Mouse (Mus musculus) lung, postnatal 0 days (tissue): ENCODE data around the gene Tnni2. TPM values are rescaled to one million over a fixed set of nuclear protein-coding genes. Genes with fewer than 3 reads are reported as not detected.

Source experiments
- ATAC-seq: fragments of 200-750 bp; cut with Nextera tagmentation; 2 replicates; pipeline ENCODE4 v1.8.0; 2017; ENCODE audit warnings: moderate library complexity
- DNase-seq: peaks from one replicate; pipeline ENCODE4 v3.0.0-alpha.2; 2016; ENCODE audit warnings: low spot score
- H3K27ac ChIP-seq: fragments of 300-500 bp; sonication (generic); 2 replicates; pipeline ENCODE4 v1.5.1; 2014; ENCODE audit warnings: antibody characterized with exemption, mild to moderate bottlenecking, low read length, mixed read lengths
- H3K27me3 ChIP-seq: fragments of 300-500 bp; sonication (generic); replicated peaks from 2 replicates; pipeline ENCODE4 v1.6.1; 2014; ENCODE audit warnings: low read length, mixed read lengths; ENCODE audit not compliant: insufficient read depth
- H3K36me3 ChIP-seq: fragments of 300-500 bp; sonication (generic); 2 replicates; pipeline ENCODE4 v1.6.1; 2014; ENCODE audit warnings: low read length, mixed read lengths; ENCODE audit not compliant: insufficient read depth
- H3K4me1 ChIP-seq: fragments of 300-500 bp; sonication (generic); 2 replicates; pipeline ENCODE4 v1.6.1; 2014; ENCODE audit warnings: antibody characterized with exemption, low read depth, low read length, mixed read lengths; ENCODE audit not compliant: insufficient read depth
- H3K4me2 ChIP-seq: fragments of 300-500 bp; sonication (generic); replicated peaks from 2 replicates; pipeline ENCODE4 v1.6.1; 2014; ENCODE audit warnings: low read depth, mild to moderate bottlenecking, low read length, moderate library complexity, mixed read lengths
- H3K4me3 ChIP-seq: fragments of 300-500 bp; sonication (generic); 2 replicates; pipeline ENCODE4 v1.5.1; 2014; ENCODE audit warnings: low read depth, low read length
- H3K9ac ChIP-seq: fragments of 300-500 bp; sonication (generic); replicated peaks from 2 replicates; pipeline ENCODE4 v1.6.1; 2014; ENCODE audit warnings: low read depth, mild to moderate bottlenecking
- H3K9me3 ChIP-seq: fragments of 300-500 bp; sonication (generic); 2 replicates; pipeline ENCODE4 v1.6.1; 2016; ENCODE audit warnings: low read length, mixed read lengths
- CTCF ChIP-seq: IDR thresholded peaks from 2 replicates; pipeline ENCODE4 v1.5.1; 2016; ENCODE audit warnings: antibody characterized with exemption, mild to moderate bottlenecking
- EP300 ChIP-seq: IDR thresholded peaks from 2 replicates; pipeline ENCODE4 v1.6.1; 2016; ENCODE audit warnings: antibody characterized with exemption, mild to moderate bottlenecking, control low read depth
- WGBS: fragments of 180-500 bp; shearing (Covaris S2); extraction: QIAGEN DNeasy Blood & Tissue Kit; methylation state at CpG from one replicate; pipeline ENCODE4 v1.1.7; 2014; 5-methylcytosine and 5-hydroxymethylcytosine counted together
- polyA plus RNA-seq: library from polyadenylated mRNA; unstranded; fragments of >200 nt; fragmentation: Nextera tagmentation; extraction: Ambion mirVana; gene quantifications from 2 replicates; pipeline ENCODE4 v1.2.1, GENCODE M21; 2015

The Tnni2 gene
- polyA plus RNA-seq, 1 experiment from 2014 or later, result 1.9 TPM

DNA sequence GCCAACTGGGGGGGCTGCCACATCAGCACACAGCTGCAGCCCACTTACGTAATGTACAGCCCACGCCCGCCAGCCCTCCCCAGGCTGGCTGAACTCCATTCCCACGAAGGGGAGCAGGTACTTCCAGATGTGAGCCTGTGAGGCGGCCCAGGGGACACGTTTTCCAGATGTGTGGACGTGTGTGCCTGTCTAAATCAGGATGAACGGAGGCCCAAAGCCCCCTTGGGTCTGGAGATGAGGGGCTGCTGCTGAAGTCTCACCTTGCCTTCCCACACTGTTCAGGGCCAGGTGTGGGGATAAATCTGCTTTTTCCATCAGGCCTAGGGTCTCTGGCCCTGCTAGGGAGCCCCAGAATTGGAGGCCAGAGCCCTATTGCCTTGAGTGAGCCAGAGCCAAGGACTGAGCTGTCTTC lies 45.1 kb downstream of the Tnni2 start:
- Histone ChIP-seq H3K4me2 (no peak overlapping the region), H3K27ac (no peak overlapping the region), H3K9ac (no peak overlapping the region), H3K27me3 (no peaks in the 10 kb centered on the region), H3K4me3 (no peak overlapping the region), H3K9me3 (no peaks in the 10 kb centered on the region), H3K36me3 (no peaks in the 10 kb centered on the region), H3K4me1 (peaks cover under 1% of the 10 kb centered on the region; the same call in 1 of the 2 replicates)
- DNase-seq (no peak), ATAC-seq (no peak)
- TF ChIP-seq EP300 (no peak), CTCF (no peak)
- WGBS, result 74% methylated on average over 7 of the region's 8 CpGs

DNA sequence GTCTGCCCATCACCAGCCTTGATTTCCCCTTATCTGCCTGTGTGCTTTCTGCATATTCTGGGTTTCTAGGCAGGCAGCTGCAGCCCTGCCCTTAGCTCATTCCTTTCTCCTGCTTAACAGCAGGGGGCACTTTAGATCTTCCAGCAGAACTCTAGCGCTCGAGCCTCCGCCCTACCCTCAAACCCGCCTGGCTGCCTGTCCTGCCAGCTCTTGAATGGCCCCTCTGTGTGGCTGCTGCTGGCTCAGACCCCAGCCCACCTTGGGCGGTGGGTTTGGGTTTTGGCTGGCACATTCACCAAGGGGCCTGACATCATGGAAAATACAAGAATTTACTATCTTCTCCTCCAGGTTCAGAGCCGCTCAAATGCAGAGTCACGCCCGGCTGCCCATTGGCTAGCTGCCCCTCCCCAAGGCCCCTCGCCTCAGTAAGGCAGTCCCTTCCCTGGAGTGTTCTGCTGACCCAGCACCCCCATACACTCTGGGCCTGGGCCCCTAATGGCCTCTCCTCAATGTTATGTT lies 45.8 kb downstream of the Tnni2 start:
- H3K4me2 ChIP-seq, result no peak overlapping the region
- H3K4me1 ChIP-seq, result no peaks in the 10 kb centered on the region
- no peaks in the 10 kb centered on the region for H3K27me3 ChIP-seq
- H3K4me3 ChIP-seq, result no peak overlapping the region
- TF ChIP-seq CTCF, result peak; percentile 78
- no peak for TF ChIP-seq EP300
- no peaks in the 10 kb centered on the region for H3K9me3 ChIP-seq
- ATAC-seq (peak; percentile 53), DNase-seq (peak; percentile 84)
- H3K9ac ChIP-seq, result no peak overlapping the region
- 24% methylated on average over 9 of the region's 9 CpGs for WGBS
- no peak overlapping the region for H3K27ac ChIP-seq
- H3K36me3 ChIP-seq, result no peaks in the 10 kb centered on the region

DNA sequence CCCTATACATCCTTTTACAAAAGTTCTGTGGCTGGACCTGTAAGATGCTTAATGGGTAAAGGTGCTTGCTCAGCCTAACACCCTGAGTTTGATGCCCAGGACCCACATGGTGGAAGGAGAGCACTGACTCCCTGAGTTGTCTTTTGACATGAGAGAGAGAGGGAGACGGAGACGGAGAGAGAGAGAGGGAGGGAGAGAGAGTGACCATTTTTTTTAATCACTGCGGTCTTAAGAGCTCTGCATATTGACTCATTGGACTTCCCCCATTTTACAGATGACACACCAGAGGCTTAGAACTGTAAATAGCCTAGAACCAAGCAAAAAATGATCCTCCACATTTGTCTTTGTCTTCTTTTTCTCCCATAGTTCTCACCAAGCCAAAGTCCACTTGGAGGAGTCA lies 46.4 kb downstream of the Tnni2 start:
- 76% methylated on average over 3 of the region's 3 CpGs for WGBS
- H3K9ac ChIP-seq, result no peak overlapping the region
- H3K4me1 ChIP-seq, result no peaks in the 10 kb centered on the region

DNA sequence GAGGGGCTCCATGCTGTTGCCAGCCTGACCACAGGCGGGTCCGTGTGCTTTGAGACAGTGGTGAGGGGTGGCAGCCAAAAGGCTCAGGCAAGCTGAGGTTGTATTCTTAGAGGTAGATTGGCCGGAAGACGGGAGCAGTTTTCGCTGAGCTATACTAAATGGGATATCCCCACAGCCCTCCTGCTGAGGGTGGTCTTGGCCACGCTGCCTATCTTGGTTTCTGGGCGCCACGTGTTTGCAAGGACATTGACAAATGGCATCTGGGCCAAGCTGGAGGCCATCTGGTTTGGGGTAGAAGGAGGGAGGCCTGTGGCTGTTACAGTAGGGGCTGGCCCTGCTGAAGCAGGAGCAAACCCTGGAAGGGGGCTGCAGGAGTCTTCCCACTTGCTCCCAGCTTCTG lies 51.9 kb downstream of the Tnni2 start:
- Histone ChIP-seq H3K27ac (no peak overlapping the region), H3K4me1 (no peaks in the 10 kb centered on the region), H3K27me3 (no peaks in the 10 kb centered on the region), H3K9ac (no peak overlapping the region), H3K4me3 (no peak overlapping the region), H3K9me3 (no peaks in the 10 kb centered on the region), H3K36me3 (no peaks in the 10 kb centered on the region), H3K4me2 (no peak overlapping the region)
- ATAC-seq (no peak), DNase-seq (no peak)
- no peak for TF ChIP-seq CTCF
- TF ChIP-seq EP300, result no peak
- WGBS, result 67% methylated on average over 8 of the region's 8 CpGs

More for the DNA sequence above, 46.4 kb downstream of the Tnni2 start:
- Histone ChIP-seq H3K4me2 (no peak overlapping the region), H3K4me3 (no peak overlapping the region), H3K36me3 (no peaks in the 10 kb centered on the region), H3K27ac (no peak overlapping the region), H3K9me3 (no peaks in the 10 kb centered on the region), H3K27me3 (no peaks in the 10 kb centered on the region)
- ATAC-seq (no peak), DNase-seq (no peak)
- TF ChIP-seq CTCF (no peak), EP300 (no peak)

Other genes starting within 250 kb of the Tnni2 start
- not detected in 2 replicates for gene Krtap5-3, start 240.4 kb upstream of the Tnni2 start, polyA plus RNA-seq
- gene Gm7579, start 229.9 kb upstream of the Tnni2 start, polyA plus RNA-seq, result not detected in 2 replicates
- not detected in 2 replicates for gene Krtap5-5, start 211.8 kb upstream of the Tnni2 start, polyA plus RNA-seq
- not detected in 2 replicates for gene Gm40460, start 200.7 kb upstream of the Tnni2 start, polyA plus RNA-seq
- gene Gm2431, start 183.5 kb upstream of the Tnni2 start, polyA plus RNA-seq, result not detected in 2 replicates
- gene Gm4559, start 167.4 kb upstream of the Tnni2 start, polyA plus RNA-seq, result not detected in 2 replicates
- gene Krtap5-1, start 144.7 kb upstream of the Tnni2 start, polyA plus RNA-seq, result not detected in 2 replicates
- not detected in 2 replicates for gene Krtap5-4, start 138.3 kb upstream of the Tnni2 start, polyA plus RNA-seq
- 15.0 and 15.5 TPM in 2 replicates for gene Ifitm10, start 68.1 kb upstream of the Tnni2 start, polyA plus RNA-seq
- 0.80 TPM in 1 of 2 replicates, not detected in the other for gene Gm49369, start 59.1 kb upstream of the Tnni2 start, polyA plus RNA-seq
- 469 and 481 TPM in 2 replicates for gene Ctsd, start 53.8 kb upstream of the Tnni2 start, polyA plus RNA-seq
- gene Syt8, start 7.0 kb upstream of the Tnni2 start, polyA plus RNA-seq, result 0.47 and 1.1 TPM in 2 replicates
- gene Lsp1, start 19.0 kb downstream of the Tnni2 start, polyA plus RNA-seq, result 90.8 and 92.3 TPM in 2 replicates
- 1.5 and 2.2 TPM in 2 replicates for gene Tnnt3, start 57.0 kb downstream of the Tnni2 start, polyA plus RNA-seq
- 15.2 and 15.7 TPM in 2 replicates for gene Mrpl23, start 90.9 kb downstream of the Tnni2 start, polyA plus RNA-seq
- gene Igf2, start 225.0 kb downstream of the Tnni2 start, polyA plus RNA-seq, result 131 and 135 TPM in 2 replicates
- not detected in 2 replicates for gene Gm49394, start 228.1 kb downstream of the Tnni2 start, polyA plus RNA-seq